15 mouse cellular contexts compared by ENCODE assay signal in genomic region chr9:90701180-90701765, GRCm38 (mm10).
DNase-seq lines count a peak whose midpoint lies in the region; ATAC-seq and TF ChIP-seq lines count a peak whose summit lies in the region.
"Had no signal": no experiment of that assay in that cellular context is flagged by ENCODE, and none has a peak within 500 bp of the region (broad histone marks: within the 10 kb centered on the region; RNA-seq: fewer than 3 reads in every experiment).

No protein-coding gene starts in this region.

- no peak overlapping the region for H3K4me3 ChIP-seq in cerebellum, adult 2 months (replicated peaks; ENCODE audit: insufficient read depth, low read depth, low read length)
- no peak overlapping the region for H3K4me3 ChIP-seq in lung, embryonic 14.5 days (ENCODE audit: low read depth, low read length)
- H3K4me3 ChIP-seq in midbrain, embryonic 12.5 days = no peak overlapping the region
- H3K4me3 ChIP-seq: embryonic facial prominence, embryonic 15.5 days had no signal

- WGBS in cerebellum, adult 2 months = 47% methylated on average over 4 of the region's 4 CpGs
- 62% methylated on average over 4 of the region's 4 CpGs for WGBS in lung, embryonic 14.5 days
- WGBS in midbrain, embryonic 12.5 days = 31% methylated on average over 4 of the region's 4 CpGs

- no peaks in the 10 kb centered on the region for H3K27me3 ChIP-seq in cerebellum, adult 2 months (ENCODE audit: control insufficient read depth, insufficient read depth, low read length)
- no peaks in the 10 kb centered on the region for H3K27me3 ChIP-seq in lung, embryonic 14.5 days (ENCODE audit: insufficient read depth, low read length)
- H3K27me3 ChIP-seq in midbrain, embryonic 12.5 days = peaks cover 14% of the 10 kb centered on the region
- H3K27me3 ChIP-seq: embryonic facial prominence, embryonic 15.5 days had no signal

- H3K9me3 ChIP-seq in lung, embryonic 14.5 days (ENCODE audit: low read depth, low read length) = no peaks in the 10 kb centered on the region
- no peaks in the 10 kb centered on the region for H3K9me3 ChIP-seq in midbrain, embryonic 12.5 days
- H3K9me3 ChIP-seq: embryonic facial prominence, embryonic 15.5 days had no signal

- no peaks in the 10 kb centered on the region for H3K36me3 ChIP-seq in lung, embryonic 14.5 days (ENCODE audit: insufficient read depth)
- H3K36me3 ChIP-seq in midbrain, embryonic 12.5 days = no peaks in the 10 kb centered on the region
- H3K36me3 ChIP-seq: embryonic facial prominence, embryonic 15.5 days had no signal

- no peak overlapping the region for H3K9ac ChIP-seq in lung, embryonic 14.5 days
- no peak overlapping the region for H3K9ac ChIP-seq in midbrain, embryonic 12.5 days (replicated peaks)
- H3K9ac ChIP-seq: embryonic facial prominence, embryonic 15.5 days had no signal

- no peak for TF ChIP-seq CTCF in cerebellum, adult 2 months (IDR thresholded peaks at IDR 0.05; ENCODE audit: borderline replicate concordance, insufficient read depth, low read depth, low read length)
- TF ChIP-seq CTCF in lung, embryonic 14.5 days (IDR thresholded peaks at IDR 0.05; ENCODE audit: low read depth) = no peak

- no peak for ATAC-seq in cerebellum, adult (ENCODE audit: insufficient number of reproducible peaks, low FRiP score, low TSS enrichment)
- ATAC-seq in lung, embryonic 14.5 days (ENCODE audit: insufficient read depth) = no peak
- ATAC-seq in midbrain, embryonic 12.5 days (ENCODE audit: low FRiP score, low read depth) = peak; percentile 52

- no peak overlapping the region for H3K4me2 ChIP-seq in lung, embryonic 14.5 days
- H3K4me2 ChIP-seq in midbrain, embryonic 12.5 days (replicated peaks) = no peak overlapping the region; the same call in 1 of the 2 replicates
- H3K4me2 ChIP-seq: embryonic facial prominence, embryonic 15.5 days; liver, embryonic 11.5 days had no signal

- peak; percentile 33 to 49 for DNase-seq in cerebellum, adult 2 months
- DNase-seq in lung, embryonic 14.5 days = peak; percentile 24
- no peak for DNase-seq in lung, postnatal 10 days
- peak; percentile 87 for DNase-seq in retina, postnatal 1 day
- no peak for DNase-seq in adrenal gland, adult 8-10 months
- no peak for DNase-seq in urinary bladder, adult 2 months (ENCODE audit: low spot score)
- DNase-seq: adrenal gland, postnatal 14 days; heart, postnatal 4 days; kidney, adult 9 months; right cerebral cortex, adult 18-20 months had no signal

- no peak for TF ChIP-seq POLR2A in cerebellum, adult 2 months (IDR thresholded peaks at IDR 0.05; ENCODE audit: borderline replicate concordance, insufficient read depth, low read length)

- H3K4me1 ChIP-seq in cerebellum, adult 2 months (ENCODE audit: control insufficient read depth, insufficient read depth, low read length) = peaks cover 9% of the 10 kb centered on the region; the same call in 1 of the 2 replicates
- no peaks in the 10 kb centered on the region for H3K4me1 ChIP-seq in lung, embryonic 14.5 days (ENCODE audit: insufficient read depth)
- peaks cover 9% of the 10 kb centered on the region for H3K4me1 ChIP-seq in midbrain, embryonic 12.5 days
- H3K4me1 ChIP-seq: embryonic facial prominence, embryonic 15.5 days had no signal

- H3K27ac ChIP-seq in cerebellum, adult 2 months (ENCODE audit: insufficient read depth, low read length) = peak overlapping the region; percentile 95
- no peak overlapping the region for H3K27ac ChIP-seq in lung, embryonic 14.5 days (ENCODE audit: low read depth)
- peak overlapping the region; percentile 52 for H3K27ac ChIP-seq in midbrain, embryonic 12.5 days (replicated peaks)
- H3K27ac ChIP-seq: embryonic facial prominence, embryonic 15.5 days; macrophage had no signal

Comparison
In these comparisons a context has a peak if more than half of its experiments do, and no peak if none do; other contexts are left out.
1. DNase-seq: peak in cerebellum, adult 2 months (2 of 2), lung, embryonic 14.5 days (single experiment) and retina, postnatal 1 day (single experiment); none in lung, postnatal 10 days (single experiment), adrenal gland, adult 8-10 months (single experiment) and urinary bladder, adult 2 months (single experiment).